Mouse (Mus musculus) kidney, adult 10 weeks (tissue): ENCODE results near the gene Klf2. TPM values are rescaled to one million over a fixed set of nuclear protein-coding genes. Genes with fewer than 3 reads are reported as not detected.

Experiments
- polyA plus RNA-seq: library from polyadenylated mRNA; stranded (reverse); fragments of 350-450 nt; fragmentation: Illumina TruSeq; extraction: RNeasy Lipid Tissue Mini Kit (QIAGEN cat#74804); gene quantifications from one replicate; pipeline ENCODE4 v1.2.3, GENCODE M21; 2014; ENCODE audit warnings: low read depth, low replicate concordance

The Klf2 gene
- 8.0 TPM for polyA plus RNA-seq

DNA sequence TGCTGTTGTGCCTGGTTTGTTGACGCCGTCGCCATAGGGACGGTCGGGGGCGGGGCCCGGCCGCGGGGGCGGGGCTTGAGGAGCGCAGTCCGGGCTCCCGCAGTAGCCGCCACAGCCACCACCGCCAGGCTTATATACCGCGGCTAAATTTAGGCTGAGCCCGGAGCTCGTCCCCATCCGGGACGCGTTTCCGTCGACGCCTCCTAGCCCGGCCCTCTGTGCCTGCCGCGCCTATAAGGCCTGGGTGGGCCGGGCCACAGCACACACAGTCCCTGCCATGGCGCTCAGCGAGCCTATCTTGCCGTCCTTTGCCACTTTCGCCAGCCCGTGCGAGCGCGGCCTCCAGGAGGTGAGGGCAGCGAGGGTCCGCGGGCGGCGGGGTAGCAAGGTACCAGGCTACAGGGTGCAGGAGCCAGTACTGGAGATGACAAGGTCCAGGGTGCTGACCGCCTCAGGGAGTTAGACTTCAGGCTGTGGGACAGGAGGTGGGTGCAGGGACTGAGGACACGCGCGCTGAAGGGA is at the start of gene Klf2:
Gene Klf2 (plus strand): TSS at position 233 of the 522 bp plus-strand sequence.

DNA sequence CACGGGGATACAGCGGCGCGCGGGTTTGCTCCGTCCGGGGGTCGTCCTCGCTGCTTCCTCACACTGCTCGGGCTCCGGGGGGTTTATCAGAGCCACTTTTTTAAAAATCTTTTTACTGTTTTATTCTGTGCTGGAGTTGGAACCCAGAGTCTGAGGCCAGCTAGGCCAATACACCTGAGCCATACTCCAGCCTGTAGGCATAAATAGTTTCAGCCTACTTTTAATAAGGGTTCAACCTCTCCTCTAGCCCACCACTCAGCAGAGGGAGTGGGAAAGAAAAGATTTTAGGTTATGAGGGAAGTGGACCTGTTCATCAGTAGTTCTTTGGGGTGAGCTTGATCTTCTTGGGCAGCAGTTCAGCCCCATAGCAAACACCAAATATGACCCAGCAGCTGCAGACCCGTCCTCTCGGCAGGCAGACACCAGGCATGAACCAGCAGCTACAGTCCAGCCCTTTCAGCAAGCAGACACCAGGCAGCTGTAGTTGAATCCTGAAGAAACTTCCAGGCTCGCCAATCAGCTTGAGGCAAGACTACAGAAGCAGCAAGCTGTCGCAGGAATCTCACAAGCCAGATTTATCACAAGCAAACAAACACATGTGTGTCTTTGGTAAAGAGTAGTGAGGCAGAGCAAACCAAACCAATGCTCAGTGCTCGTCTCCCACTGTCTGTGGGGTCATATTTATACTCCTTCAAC is 13.5 kb upstream of the Klf2 start, which contains the start of gene Gm10282:
Gene Gm10282 (minus strand): TSS at position 51 of the 696 bp plus-strand sequence.

Other genes with a start within 250 kb of the Klf2 start
- not detected for gene Olfr373, start 235.9 kb upstream of the Klf2 start, polyA plus RNA-seq
- not detected for gene Olfr374, start 212.0 kb upstream of the Klf2 start, polyA plus RNA-seq
- 294 TPM for gene Tpm4, start 184.1 kb upstream of the Klf2 start, polyA plus RNA-seq
- gene Rab8a, start 157.8 kb upstream of the Klf2 start, polyA plus RNA-seq: 51.6 TPM
- not detected for gene Hsh2d, start 129.4 kb upstream of the Klf2 start, polyA plus RNA-seq
- gene Cib3, start 106.2 kb upstream of the Klf2 start, polyA plus RNA-seq: not detected
- not detected for gene Gm11034, start 105.4 kb upstream of the Klf2 start, polyA plus RNA-seq
- gene Fam32a, start 99.3 kb upstream of the Klf2 start, polyA plus RNA-seq: 66.1 TPM
- 7.8 TPM for gene Ap1m1, start 79.0 kb upstream of the Klf2 start, polyA plus RNA-seq
- gene Gm10282, start 13.8 kb upstream of the Klf2 start, polyA plus RNA-seq: 1.4 TPM
- gene Eps15l1, start 102.4 kb downstream of the Klf2 start, polyA plus RNA-seq: 20.1 TPM
- gene Calr3, start 124.8 kb downstream of the Klf2 start, polyA plus RNA-seq: 2.4 TPM
- 0.89 TPM for gene 1700030K09Rik, start 124.8 kb downstream of the Klf2 start, polyA plus RNA-seq
- gene Cherp, start 156.2 kb downstream of the Klf2 start, polyA plus RNA-seq: 3.9 TPM
- gene Slc35e1, start 173.6 kb downstream of the Klf2 start, polyA plus RNA-seq: 24.7 TPM
- gene Med26, start 229.2 kb downstream of the Klf2 start, polyA plus RNA-seq: 1.0 TPM